Mouse (Mus musculus): ENCODE measurements at regions not wholly inside any gene's neighbourhood (a gene's known extent, or its start where the extent isn't known, plus 50 kb on each side); places are given as distances from the start of the nearest gene placed in this dataset.

- no peak for DNase-seq (ENCODE audit: extremely low read depth, low read depth)
Observed at GRCm38 (mm10) chr5:106199061-106199460, 258.9 kb downstream of the Barhl2 start.

GRCm38 (mm10) chr5:106191141-106191540, 266.8 kb downstream of the Barhl2 start:
- no peak for DNase-seq (ENCODE audit: extremely low read depth, low read depth)

- no peak for DNase-seq (ENCODE audit: extremely low read depth, low read depth)
Observed at GRCm38 (mm10) chr5:106181726-106182125, 276.2 kb downstream of the Barhl2 start.

- no peak for DNase-seq (ENCODE audit: extremely low read depth, low read depth)
Observed at GRCm38 (mm10) chr5:106172162-106172561, 285.8 kb downstream of the Barhl2 start.

- DNase-seq (ENCODE audit: extremely low read depth, low read depth) = no peak
Observed at GRCm38 (mm10) chr5:106170405-106170804, 287.6 kb downstream of the Barhl2 start.

- DNase-seq (ENCODE audit: extremely low read depth, low read depth) = no peak
Observed at GRCm38 (mm10) chr5:106167556-106167955, 290.4 kb downstream of the Barhl2 start.

- no peak for DNase-seq (ENCODE audit: extremely low read depth, low read depth)
Observed at GRCm38 (mm10) chr5:106166266-106166665, 289.9 kb downstream of the Zfp326 start.

- DNase-seq (ENCODE audit: extremely low read depth, low read depth) = no peak
Observed at GRCm38 (mm10) chr5:106164190-106164589, 287.8 kb downstream of the Zfp326 start.

GRCm38 (mm10) chr5:106162981-106163653, 286.8 kb downstream of the Zfp326 start:
- DNase-seq (ENCODE audit: extremely low read depth, low read depth) = no peak

- no peak for DNase-seq (ENCODE audit: extremely low read depth, low read depth)
Observed at GRCm38 (mm10) chr5:106139109-106139508, 262.7 kb downstream of the Zfp326 start.

- DNase-seq (ENCODE audit: extremely low read depth, low read depth) = no peak
Observed at GRCm38 (mm10) chr5:106122928-106123327, 246.6 kb downstream of the Zfp326 start.

- no peak for DNase-seq (ENCODE audit: extremely low read depth, low read depth)
Observed at GRCm38 (mm10) chr5:106119584-106119983, 243.2 kb downstream of the Zfp326 start.

- DNase-seq (ENCODE audit: extremely low read depth, low read depth) = no peak
Observed at GRCm38 (mm10) chr5:106113186-106113585, 236.8 kb downstream of the Zfp326 start.

GRCm38 (mm10) chr5:106108474-106108971, 232.2 kb downstream of the Zfp326 start:
- DNase-seq (ENCODE audit: extremely low read depth, low read depth) = no peak

- no peak for DNase-seq (ENCODE audit: extremely low read depth, low read depth)
Observed at GRCm38 (mm10) chr5:106102255-106102654, 225.9 kb downstream of the Zfp326 start.

- no peak for DNase-seq (ENCODE audit: extremely low read depth, low read depth)
Observed at GRCm38 (mm10) chr5:106098887-106099286, 222.5 kb downstream of the Zfp326 start.

GRCm38 (mm10) chr5:106089332-106089731, 213.0 kb downstream of the Zfp326 start:
- DNase-seq (ENCODE audit: extremely low read depth, low read depth) = no peak

GRCm38 (mm10) chr5:106088478-106089185, 212.3 kb downstream of the Zfp326 start:
- no peak for DNase-seq (ENCODE audit: extremely low read depth, low read depth)

GRCm38 (mm10) chr5:106083786-106084185, 207.4 kb downstream of the Zfp326 start:
- DNase-seq (ENCODE audit: extremely low read depth, low read depth) = no peak

- no peak for DNase-seq (ENCODE audit: extremely low read depth, low read depth)
Observed at GRCm38 (mm10) chr5:106082891-106083290, 206.5 kb downstream of the Zfp326 start.

GRCm38 (mm10) chr5:106067124-106067551, 190.8 kb downstream of the Zfp326 start:
- DNase-seq (ENCODE audit: extremely low read depth, low read depth) = no peak

GRCm38 (mm10) chr5:106066706-106067105, 190.3 kb downstream of the Zfp326 start:
- no peak for DNase-seq (ENCODE audit: extremely low read depth, low read depth)

- no peak for DNase-seq (ENCODE audit: extremely low read depth, low read depth)
Observed at GRCm38 (mm10) chr5:106064366-106064765, 188.0 kb downstream of the Zfp326 start.

Measured in MEL-GATA-1-ER (cell line).